Mouse (Mus musculus) thymus, adult 2 months (tissue): ENCODE results near the gene Ccdc187.

ENCODE experiments used
- CTCF ChIP-seq: fragments of 200-500 bp; IDR thresholded peaks from 2 replicates; pipeline ENCODE4 v1.5.1; 2012; ENCODE audit warnings: mild to moderate bottlenecking, control low read depth, low read length, moderate library complexity, borderline replicate concordance; ENCODE audit not compliant: control insufficient read depth, poor library complexity, insufficient read depth; ENCODE audit errors: extremely low read depth
- POLR2A ChIP-seq: fragments of 200-500 bp; IDR thresholded peaks from 2 replicates; pipeline ENCODE4 v1.6.1; 2012; ENCODE audit warnings: mild to moderate bottlenecking, low read length, control low read depth, moderate library complexity; ENCODE audit not compliant: control insufficient read depth, poor library complexity, insufficient read depth; ENCODE audit errors: extremely low read depth

DNA sequence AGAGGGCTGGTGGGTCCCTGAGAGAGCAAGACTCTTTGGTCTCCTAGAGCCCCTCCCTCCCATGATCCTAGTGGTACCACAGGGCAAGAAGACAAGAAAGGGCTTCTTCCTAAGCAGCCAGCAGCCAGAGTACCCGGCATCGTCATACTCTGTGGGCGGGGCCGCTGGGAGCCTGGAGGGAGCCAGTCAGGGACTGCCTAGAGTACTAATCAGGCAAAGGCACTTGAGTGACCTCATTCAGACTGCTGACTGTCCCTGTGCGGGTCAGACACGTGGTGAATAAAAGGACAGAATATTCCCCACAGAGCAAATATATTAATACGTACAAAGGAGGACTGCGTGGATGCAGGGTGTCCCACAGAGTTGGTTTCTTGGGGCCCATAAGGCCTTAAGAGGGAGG is 35.0 kb upstream of the Ccdc187 start:
- TF ChIP-seq CTCF (no peak), POLR2A (no peak)
